Mouse (Mus musculus): ENCODE measurements at regions not wholly inside any gene's neighbourhood (a gene's known extent, or its start where the extent isn't known, plus 50 kb on each side); places are given as distances from the start of the nearest gene placed in this dataset.
"Not testable (repeated sequence)": the region's sequence is repeated elsewhere in the genome, so short reads cannot be mapped to it uniquely, and the experiment has no call there.

DNA sequence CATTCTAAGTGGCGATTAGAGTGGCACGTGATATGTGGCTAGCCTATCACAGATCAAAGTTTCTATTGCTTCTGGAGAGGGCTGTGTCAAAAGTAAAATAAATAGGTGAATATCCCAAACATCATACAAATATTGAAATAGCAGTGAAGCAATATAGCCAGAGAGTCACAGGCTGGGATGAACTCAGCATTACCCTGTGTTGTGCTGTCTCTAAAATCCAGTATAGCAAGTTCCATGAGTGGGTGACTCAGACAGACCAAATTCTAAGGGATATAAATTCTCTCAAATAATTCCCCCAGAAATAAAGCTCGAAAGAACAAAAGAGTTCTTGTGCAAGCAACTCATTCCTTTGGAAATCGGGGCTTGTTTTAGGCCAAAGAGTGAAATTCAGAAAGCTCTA lies 943.2 kb downstream of the Diaph3 start:
- CTCF ChIA-PET: no interaction called here

DNA sequence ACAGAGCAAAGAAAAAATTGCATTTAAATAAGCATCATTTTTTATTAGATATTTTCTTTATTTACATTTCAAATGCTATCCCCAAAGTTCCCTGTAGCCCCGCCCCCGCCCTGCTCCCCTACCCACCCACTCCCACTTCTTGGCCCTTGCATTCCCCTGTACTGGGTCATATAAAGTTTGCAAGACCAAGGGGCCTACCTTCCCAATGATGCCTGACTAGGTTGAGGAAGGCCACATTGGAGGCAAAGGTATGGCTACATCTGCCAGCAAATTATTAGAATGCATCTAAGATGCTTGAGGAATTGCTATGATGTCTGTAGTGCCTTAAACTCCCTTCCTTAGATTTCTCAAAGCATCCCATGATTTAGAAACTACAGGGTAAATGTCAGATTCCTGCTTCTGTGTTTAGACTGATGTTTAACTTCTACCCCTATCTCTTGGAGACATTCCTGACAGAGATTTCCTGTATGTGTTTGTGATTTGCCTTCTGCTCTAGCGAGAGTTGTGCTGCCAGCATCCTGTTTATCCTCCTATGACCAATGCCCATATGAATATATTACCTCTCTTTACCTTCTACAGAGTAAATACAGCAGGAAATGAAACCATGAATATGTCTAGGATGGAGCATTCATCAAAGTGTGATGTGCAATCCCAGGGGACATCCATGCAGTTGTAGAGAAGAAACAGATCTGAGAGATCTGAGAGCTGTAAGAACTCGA lies 956.2 kb downstream of the Diaph3 start:
- CTCF ChIA-PET: no interaction called here

DNA sequence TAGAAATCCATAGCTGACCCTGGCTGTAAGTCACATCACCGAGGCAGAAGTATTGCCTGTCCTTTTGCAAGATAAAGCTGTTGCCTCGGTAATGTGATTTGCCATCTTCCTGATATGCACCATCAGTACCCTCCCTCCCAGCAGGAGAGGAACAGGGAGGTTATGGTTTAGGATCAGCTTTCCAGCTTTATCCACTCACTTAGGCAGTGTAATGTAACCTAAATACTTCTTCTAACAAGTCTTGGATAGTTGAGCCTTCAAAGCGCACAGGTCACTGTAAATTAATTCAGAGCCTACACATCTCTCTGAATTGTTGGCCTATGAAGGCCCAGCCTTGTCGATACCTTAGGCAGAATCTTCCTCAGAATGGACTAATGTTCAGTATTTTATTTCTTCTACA lies 962.5 kb downstream of the Diaph3 start:
- CTCF ChIA-PET: no interaction called here

DNA sequence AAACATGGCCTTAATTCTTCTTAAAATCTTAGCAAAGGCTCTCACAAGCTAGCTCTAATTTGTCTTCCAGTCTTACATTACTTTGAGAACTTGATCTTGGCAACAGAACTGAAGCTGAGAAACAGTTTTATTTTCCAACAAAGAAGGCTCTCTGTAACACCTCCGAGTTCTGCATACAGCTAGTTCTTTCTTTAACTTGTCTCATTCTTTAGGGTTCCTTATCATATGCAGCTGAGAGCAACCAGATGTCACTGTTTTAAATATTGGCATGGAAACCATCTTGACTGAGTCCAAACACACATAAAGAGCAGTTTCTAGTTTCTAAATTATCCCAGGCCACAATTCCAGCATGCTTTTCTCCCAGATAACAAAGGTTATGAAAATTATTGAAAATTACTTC lies 969.9 kb downstream of the Diaph3 start:
- CTCF ChIA-PET: no interaction called here

DNA sequence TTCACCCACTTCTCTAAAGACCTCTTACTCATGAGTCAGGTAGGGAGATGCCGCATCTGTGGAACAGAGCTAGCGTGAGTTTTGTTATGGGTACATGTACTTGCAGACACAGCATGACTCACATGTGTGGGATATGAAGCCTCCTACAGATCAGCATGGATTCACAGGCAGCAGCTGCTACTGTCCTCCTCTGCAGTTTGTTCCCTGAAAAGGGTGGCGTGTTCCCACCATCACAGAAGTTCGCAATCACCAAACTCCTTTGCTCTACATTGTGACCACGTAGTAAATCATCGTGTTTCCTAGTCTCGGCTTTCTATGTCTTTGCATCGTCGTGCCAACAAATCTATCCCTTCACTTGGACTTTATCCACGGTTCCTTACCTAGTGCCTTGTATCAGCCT lies 981.9 kb downstream of the Diaph3 start:
- CTCF ChIA-PET: no interaction called here

DNA sequence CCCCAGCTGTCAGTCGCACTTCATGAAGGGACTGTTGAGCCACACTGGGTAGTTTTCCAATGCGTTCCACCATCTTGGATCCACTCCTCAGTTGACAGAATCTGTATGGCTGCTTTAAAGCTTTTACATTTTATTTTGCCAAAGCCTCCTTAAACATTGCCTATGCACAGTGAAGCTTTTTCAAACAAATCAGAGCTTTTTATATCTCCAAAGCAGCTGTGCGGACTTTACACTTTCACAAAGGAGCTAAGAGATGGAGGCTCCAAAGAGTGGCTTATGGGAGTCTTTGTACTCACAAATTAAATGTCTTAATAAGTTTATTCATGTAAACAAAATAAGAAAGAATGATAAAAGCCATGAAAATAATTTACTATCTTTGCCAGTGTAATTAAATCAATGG lies 986.3 kb downstream of the Diaph3 start:
- CTCF ChIA-PET: no interaction called here

DNA sequence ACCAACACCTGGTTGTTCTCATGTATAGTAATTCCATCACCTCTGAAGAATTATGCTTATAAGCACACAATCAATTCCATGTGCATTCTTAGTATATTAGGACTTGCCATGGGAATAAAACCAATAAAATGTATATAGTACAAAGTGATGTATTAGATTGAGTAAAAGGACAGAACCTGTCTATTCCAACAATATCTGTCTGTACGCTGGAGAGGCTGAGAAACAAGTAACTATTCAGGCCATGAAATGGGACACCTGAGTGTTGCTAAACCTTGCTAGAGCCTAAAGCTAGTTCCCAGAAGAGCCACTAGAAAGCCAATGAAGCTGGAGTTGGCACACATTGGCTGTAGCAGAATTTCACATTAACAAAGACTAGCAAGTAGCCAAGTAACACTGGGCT lies 989.8 kb downstream of the Diaph3 start:
- CTCF ChIA-PET: no interaction called here

DNA sequence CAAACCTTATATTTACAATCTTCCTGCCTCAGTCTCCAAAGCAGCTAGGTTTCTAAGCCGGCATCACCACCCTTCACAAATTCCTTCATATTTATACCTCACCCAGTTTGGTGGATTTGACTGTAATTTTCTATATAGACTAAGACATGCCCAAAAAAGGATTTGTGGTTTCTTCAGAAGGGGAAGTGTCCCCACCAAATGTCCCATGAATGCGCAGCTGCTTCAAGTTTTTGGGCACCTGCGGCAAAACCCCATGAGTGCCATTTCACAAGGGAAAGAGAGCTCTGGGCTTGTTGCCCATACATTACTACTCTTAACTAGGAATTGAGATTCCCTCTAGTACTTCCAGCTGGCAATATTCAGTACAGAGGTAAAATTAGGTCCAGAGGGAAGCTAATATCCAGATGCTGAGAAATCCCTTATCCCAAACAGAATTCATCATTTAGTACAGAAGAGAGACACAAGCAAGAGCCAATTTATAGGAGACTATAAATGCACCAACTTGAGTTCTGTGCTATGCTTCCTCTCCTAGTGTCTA lies 990.6 kb downstream of the Diaph3 start:
- CTCF ChIA-PET: no interaction called here

DNA sequence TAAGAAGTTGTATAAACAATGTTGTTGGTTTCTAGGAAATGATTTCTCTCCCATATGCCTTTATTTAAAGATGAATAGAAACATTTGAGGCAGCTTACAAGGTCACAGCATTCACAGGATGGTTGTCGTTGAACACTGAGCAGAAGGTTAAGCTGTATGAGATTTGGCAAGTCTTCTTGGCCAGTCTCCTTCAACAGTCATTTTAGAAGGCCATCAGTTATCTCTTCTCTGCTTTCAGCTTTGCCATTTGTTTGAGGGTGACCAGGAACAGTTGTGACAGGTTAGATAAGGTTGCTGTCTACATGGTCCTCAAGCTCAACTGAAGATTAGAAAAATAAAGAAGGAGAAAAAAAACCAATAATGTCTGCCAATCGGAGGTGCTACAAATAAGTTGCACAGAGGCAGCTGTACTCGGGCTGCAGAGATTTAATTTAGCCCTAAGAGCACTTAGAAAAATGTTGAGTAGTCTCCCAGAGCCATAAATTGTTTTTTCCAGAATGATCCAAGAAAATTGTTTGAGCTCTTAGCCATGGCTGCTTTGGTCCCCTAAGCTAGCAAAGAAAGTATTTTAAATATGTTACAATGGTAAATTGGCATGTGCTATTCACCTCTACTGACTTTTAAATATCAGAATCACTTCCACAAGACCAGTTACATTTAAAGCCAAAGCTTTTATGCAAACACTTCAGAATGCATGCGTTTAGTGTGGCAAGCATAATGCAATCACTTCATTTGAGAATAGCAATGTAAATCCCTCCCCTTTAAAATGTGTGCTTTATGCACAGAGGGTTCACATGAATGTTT lies 1025.6 kb downstream of the Diaph3 start:
- CTCF ChIA-PET: no interaction called here

DNA sequence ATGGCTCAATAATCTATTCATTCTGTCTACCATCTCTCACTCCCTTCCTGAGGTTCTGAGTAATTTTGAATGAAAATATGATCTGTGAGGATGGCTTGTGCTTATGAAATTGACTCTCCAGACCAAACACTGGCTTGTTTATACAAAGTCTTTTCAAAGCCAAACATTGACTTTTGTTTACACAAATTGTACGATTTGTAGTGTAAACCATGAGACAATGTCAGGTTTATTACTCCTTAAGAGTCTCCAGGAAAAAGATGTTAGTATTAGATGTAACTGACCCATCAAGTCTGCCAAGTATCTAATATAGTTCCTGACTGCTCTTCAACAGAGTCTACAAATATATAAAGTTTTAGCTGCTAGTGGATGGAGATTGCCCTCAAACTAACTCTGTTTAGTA lies 1039.5 kb downstream of the Diaph3 start:
- CTCF ChIA-PET: no interaction called here

DNA sequence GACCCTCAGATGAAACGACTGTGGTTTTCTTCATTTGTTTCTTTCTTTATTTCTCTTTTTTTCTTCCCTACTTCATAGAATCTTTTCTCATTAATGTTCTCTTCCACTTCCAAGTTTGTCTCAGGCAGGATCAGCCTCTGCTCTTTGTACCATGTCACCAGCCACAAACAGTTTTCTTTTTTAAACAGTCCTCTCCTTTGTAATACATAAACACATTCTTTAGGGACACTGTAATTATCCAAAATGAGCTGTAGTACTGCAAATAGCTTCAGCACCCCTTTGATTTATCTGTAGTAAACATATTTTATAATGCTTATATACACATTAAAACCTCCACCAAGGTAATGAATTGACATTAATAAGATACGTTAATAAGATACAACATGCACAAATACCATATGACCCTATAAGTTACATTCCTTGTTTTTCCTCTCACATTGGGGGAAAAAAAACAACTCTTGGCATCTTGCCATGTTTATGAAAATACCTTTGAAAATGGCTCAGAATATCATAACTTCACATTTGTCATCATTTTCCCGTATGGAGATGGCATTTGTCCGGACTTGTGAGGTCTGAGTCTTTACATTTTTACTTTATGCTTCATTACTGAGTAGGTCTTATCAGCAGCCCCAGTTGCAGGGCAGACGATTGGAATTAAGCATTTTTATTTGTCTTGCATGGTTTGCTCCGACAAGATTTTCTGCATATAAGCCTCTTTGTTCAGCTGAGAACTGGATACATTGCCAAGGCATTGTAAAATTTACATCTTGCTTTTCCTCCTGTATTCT lies 1070.5 kb downstream of the Diaph3 start:
- CTCF ChIA-PET: no interaction called here

DNA sequence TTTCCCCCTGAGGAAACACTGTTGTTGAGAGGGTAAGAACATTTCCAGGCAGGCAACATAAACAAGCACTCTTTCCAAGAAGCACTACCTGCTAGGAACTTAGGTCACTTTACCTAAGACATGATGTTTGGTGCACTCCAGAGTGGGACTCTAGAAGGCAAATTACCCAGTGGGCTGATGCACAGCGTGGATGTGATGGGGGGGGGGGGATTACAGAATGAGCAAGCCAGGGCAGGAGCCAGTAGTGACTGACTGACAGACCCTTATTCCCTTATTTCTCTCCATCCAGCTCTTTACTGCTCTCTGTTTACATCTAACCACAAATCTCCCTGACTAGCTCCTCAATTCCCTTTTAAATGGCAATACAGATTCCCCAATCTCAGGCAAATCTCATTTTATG lies 1071.7 kb downstream of the Diaph3 start:
- CTCF ChIA-PET: no interaction called here

DNA sequence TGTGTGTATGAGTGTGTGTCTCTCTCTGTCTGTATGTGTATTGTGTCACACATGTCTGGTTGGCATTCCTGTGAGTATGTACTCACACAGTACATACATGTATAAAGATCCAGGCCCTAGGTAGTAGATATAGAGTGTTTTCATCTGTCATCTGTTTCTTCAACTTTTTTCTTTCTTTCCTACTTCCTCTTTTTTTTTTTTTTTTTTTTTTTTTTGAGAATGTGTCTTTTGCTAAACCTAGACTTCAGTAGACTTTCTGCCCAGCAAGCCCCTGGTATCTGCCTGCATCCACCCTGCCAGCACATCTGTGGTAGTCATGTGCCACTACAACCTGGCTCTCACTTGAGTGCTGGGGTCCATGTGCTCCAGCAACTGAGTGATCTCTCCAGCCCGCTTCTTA lies 1073.3 kb downstream of the Diaph3 start:
- CTCF ChIA-PET: no interaction called here

DNA sequence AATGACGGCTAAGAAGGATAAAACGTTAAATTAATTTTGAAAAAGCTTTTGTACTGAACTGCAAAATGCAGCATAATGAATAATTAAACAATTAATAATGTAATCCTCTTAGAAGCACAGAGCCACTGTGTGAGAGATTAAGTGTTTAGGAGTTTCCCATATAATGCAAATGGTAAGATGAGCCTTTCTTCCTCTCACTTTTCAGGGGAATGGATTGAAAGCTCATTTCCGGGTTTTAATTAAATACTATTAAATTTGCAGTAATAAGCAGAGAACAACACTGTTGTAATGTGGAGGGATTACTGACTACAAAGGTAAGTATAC lies 1077.5 kb downstream of the Diaph3 start:
- CTCF ChIA-PET: no interaction called here

DNA sequence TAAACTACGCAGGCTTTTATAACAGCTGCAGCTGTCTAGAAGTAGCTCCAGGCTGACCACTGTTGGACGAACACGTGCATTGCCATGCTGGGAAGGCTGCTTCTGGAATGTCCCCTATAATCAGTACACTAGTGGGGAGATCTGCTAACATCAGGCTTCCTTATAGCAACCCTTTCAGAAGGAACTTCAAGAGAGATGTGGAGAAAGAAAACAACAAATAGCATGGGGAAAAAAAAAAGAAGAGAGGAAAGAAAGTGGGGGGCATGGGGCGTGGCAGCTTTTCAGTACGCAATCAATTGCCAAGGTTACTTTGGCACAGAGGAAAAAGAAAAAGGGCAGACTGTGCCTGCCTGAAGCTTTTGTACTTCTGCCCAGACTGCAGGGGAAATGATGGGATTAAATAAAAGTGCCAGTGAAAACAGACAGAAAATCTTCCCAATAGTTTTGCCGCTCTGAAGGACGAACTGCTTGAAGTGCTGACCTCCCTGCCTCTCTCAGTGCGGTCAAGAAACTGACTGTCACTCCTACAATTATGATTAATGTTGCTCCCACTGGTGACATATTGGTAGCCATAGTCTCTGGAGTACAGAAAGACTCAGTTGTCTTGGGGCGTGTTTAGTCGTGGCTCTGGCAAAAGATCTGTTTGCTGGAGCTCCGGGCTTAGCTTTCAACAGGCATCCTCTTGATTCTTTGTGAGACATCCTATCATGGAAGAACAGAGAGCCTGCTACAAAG lies 1078.0 kb downstream of the Diaph3 start:
- CTCF ChIA-PET: no interaction called here

DNA sequence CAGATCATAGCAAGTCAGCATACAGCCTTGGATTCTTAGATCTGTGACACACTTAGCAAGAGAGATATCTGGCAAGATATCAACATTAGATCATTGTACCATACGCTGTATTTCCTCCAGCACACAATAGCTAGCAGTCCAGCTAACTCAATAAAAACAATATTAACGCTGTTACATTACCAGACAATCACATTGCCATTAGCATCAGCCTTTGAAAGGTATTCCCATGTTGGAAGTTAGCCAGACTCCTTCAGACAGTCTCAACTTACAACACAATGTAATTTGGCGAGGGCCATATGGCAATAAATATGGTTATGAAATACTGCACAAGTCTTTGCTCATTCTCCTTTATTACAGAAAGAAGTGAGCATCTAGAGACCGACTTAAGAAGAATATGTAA lies 1084.0 kb downstream of the Diaph3 start:
- CTCF ChIA-PET: no interaction called here

DNA sequence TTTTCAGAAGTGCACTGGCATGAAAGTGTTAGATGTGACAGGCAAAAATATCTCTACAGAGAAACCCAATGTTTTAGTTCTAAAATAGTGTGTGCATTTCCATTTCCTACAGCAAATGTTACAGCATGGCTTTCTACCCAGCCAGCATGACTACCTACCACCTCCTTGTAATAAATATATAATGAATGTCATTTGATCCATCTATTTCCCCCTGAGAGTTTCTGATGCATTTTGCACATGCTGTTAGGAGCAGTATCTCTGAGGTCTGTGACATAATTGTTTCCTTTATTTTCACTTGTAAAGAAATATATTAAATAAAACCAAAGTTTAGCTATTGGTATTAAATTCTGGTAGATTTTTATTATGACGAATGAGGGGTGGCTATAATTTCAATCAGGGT lies 1086.4 kb downstream of the Diaph3 start:
- CTCF ChIA-PET: no interaction called here

DNA sequence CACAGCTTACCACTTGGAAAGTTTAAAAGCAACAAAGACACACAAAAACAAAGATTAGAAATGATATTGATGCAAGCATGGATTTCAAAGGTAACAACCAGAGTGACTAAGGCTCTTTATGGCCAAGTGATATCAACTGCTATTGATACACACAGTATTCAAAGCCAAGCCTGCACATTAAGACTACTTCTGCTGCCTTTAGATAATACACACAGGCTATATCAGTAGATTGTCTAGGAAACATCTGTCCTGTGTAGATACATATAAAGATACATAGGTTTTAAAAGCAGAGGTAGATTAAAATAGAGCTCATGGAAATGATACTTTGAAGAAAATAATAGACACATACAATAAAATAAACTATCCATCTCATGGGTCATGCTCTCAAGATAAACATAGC lies 1111.6 kb downstream of the Diaph3 start:
- CTCF ChIA-PET: no interaction called here

DNA sequence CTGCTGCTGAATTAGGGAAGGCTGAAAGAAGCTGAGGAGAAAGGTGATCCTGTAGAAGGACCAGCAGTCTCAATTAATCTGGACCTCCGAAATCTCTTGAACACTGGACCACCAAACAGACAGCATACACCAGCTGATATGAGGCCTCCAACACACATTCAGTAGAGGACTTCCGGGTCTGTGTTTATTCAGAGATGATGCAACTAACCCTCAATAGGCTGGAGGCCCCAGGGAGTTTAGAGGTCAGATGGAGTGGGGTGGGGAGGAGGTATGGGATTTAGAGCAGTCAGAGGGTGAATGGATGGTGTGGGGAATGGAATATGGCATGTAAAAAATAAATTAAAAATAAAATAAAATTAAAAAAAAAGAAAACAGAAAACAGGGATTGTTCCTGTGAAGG lies 1123.4 kb downstream of the Diaph3 start:
- CTCF ChIA-PET: not testable (repeated sequence)

Data from spleen, embryonic (tissue).